In the genomic region with DNA sequence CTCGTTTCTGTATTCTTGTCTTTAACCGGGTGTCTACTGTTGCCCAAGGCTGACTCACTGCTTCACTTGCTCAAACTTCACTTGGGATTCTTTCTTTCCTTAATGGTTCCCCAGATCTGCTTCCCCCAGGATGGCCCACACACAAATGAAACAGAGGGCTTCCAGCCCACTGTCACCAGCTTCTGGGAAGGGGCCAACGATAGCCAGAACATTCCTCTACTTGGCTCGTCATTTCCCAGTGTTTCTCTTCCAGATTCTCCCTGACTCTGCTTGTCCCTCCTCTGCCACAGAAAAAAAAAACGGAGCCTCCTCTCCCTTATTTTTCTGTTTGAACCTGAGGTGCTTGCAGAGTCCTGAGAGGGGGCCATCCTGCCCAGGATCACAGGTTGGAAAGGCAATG, we compare ENCODE assay signal across 12 mouse cellular contexts. TPM values are rescaled to one million over a fixed set of nuclear protein-coding genes. Genes with fewer than 3 reads are reported as not detected.
DNase-seq lines count a peak whose midpoint lies in the region; ATAC-seq and TF ChIP-seq lines count a peak whose summit lies in the region.
"Had no signal": no experiment of that assay in that cellular context is flagged by ENCODE, and none has a peak within 500 bp of the region (broad histone marks: within the 10 kb centered on the region; RNA-seq: fewer than 3 reads in every experiment).

No protein-coding gene starts in this region.

- H3K27ac ChIP-seq in liver, embryonic 11.5 days (ENCODE audit: low read depth, low read length): no peak overlapping the region
- peak overlapping the region; percentile 81 for H3K27ac ChIP-seq in brown adipose tissue, adult 24 weeks (replicated peaks; ENCODE audit: low read depth, low read length)
- H3K27ac ChIP-seq in heart, embryonic 14.5 days (replicated peaks in 1 of 2; ENCODE audit: control insufficient read depth in 1 of 2, insufficient read depth in 1 of 2, low read depth in 2 of 2, low read length in 2 of 2): peak overlapping the region; percentile 86 to 87
- peak overlapping the region; percentile 36; the same call in 1 of the 2 replicates for H3K27ac ChIP-seq in liver, postnatal 0 days (ENCODE audit: low read depth)
- H3K27ac ChIP-seq: forebrain, embryonic 13.5 days; layer of hippocampus, adult 2 months; neural tube, embryonic 13.5 days had no signal

- no peak for ATAC-seq in liver, embryonic 11.5 days (replicated peaks; ENCODE audit: low FRiP score)
- ATAC-seq in heart, embryonic 14.5 days (ENCODE audit: insufficient number of reproducible peaks, insufficient read depth, low FRiP score, low read depth): no peak
- ATAC-seq in liver, postnatal 0 days: no peak
- ATAC-seq: forebrain, embryonic 13.5 days had no signal

- 64% methylated on average over 5 of the region's 5 CpGs for WGBS in liver, embryonic 11.5 days
- whole genome bisulfite sequencing in heart, embryonic 14.5 days: 48% methylated on average over 5 of the region's 5 CpGs
- 65% methylated on average over 5 of the region's 5 CpGs for WGBS in liver, postnatal 0 days (ENCODE audit: insufficient replicate concordance)

- H3K9ac ChIP-seq in liver, embryonic 11.5 days (ENCODE audit: low read depth, low read length): 0 out of 2 replicates have a peak overlapping the region, but pooled peaks have one; percentile 5
- peak overlapping the region; percentile 12 for H3K9ac ChIP-seq in heart, embryonic 14.5 days (ENCODE audit: low read length)
- H3K9ac ChIP-seq in liver, postnatal 0 days (replicated peaks): no peak overlapping the region
- H3K9ac ChIP-seq: forebrain, embryonic 13.5 days; neural tube, embryonic 13.5 days had no signal

- no peak overlapping the region for H3K4me3 ChIP-seq in liver, embryonic 11.5 days (ENCODE audit: low read depth, low read length)
- no peak overlapping the region for H3K4me3 ChIP-seq in brown adipose tissue, adult 24 weeks (ENCODE audit: insufficient read depth, low read depth, low read length)
- H3K4me3 ChIP-seq in heart, embryonic 14.5 days (ENCODE audit: control insufficient read depth in 1 of 2, insufficient read depth in 1 of 2, low read depth in 1 of 2, low read length in 2 of 2): no peak overlapping the region
- H3K4me3 ChIP-seq in liver, postnatal 0 days (ENCODE audit: low read depth, low read length): no peak overlapping the region
- H3K4me3 ChIP-seq: forebrain, embryonic 13.5 days; layer of hippocampus, adult 2 months; neural tube, embryonic 13.5 days had no signal

- TF ChIP-seq CTCF in liver, postnatal 0 days (IDR thresholded peaks at IDR 0.05; ENCODE audit: low read depth): no peak

- TF ChIP-seq EP300 in liver, postnatal 0 days (IDR thresholded peaks at IDR 0.05; ENCODE audit: low read depth): no peak

- no peaks in the 10 kb centered on the region for H3K36me3 ChIP-seq in liver, embryonic 11.5 days (ENCODE audit: control insufficient read depth, insufficient read depth, low read length)
- no peaks in the 10 kb centered on the region for H3K36me3 ChIP-seq in heart, embryonic 14.5 days (ENCODE audit: control insufficient read depth, insufficient read depth, low read length)
- H3K36me3 ChIP-seq in liver, postnatal 0 days (replicated peaks; ENCODE audit: insufficient read depth, low read length): no peaks in the 10 kb centered on the region
- H3K36me3 ChIP-seq: neural tube, embryonic 13.5 days had no signal

- no peaks in the 10 kb centered on the region for H3K9me3 ChIP-seq in liver, embryonic 11.5 days (ENCODE audit: control insufficient read depth, low read length)
- no peaks in the 10 kb centered on the region for H3K9me3 ChIP-seq in heart, embryonic 14.5 days (ENCODE audit: control insufficient read depth, low read length)
- H3K9me3 ChIP-seq in liver, postnatal 0 days (ENCODE audit: low read length): no peaks in the 10 kb centered on the region
- H3K9me3 ChIP-seq: forebrain, embryonic 13.5 days; neural tube, embryonic 13.5 days had no signal

- no peak overlapping the region for H3K4me2 ChIP-seq in liver, embryonic 11.5 days
- H3K4me2 ChIP-seq in heart, embryonic 14.5 days (ENCODE audit: low read length): peak overlapping the region; percentile 40
- H3K4me2 ChIP-seq in liver, postnatal 0 days (ENCODE audit: low read depth, low read length): no peak overlapping the region
- H3K4me2 ChIP-seq: forebrain, embryonic 13.5 days; neural tube, embryonic 13.5 days had no signal

- no peaks in the 10 kb centered on the region; the same call in 1 of the 2 replicates for H3K4me1 ChIP-seq in liver, embryonic 11.5 days (replicated peaks; ENCODE audit: control insufficient read depth, insufficient read depth, low read length)
- peaks cover 33% of the 10 kb centered on the region for H3K4me1 ChIP-seq in brown adipose tissue, adult 24 weeks (ENCODE audit: control insufficient read depth, insufficient read depth, insufficient read length, low read length)
- peaks cover 33 to 40% of the 10 kb centered on the region in 2 experiments for H3K4me1 ChIP-seq in heart, embryonic 14.5 days (ENCODE audit: control insufficient read depth in 2 of 2, insufficient read depth in 2 of 2, low read length in 2 of 2)
- peaks cover 17% of the 10 kb centered on the region for H3K4me1 ChIP-seq in liver, postnatal 0 days (ENCODE audit: insufficient read depth)

- H3K27me3 ChIP-seq in liver, embryonic 11.5 days (replicated peaks; ENCODE audit: control insufficient read depth, insufficient read depth, low read length): peaks cover 23% of the 10 kb centered on the region
- H3K27me3 ChIP-seq in heart, embryonic 14.5 days (ENCODE audit: control insufficient read depth, insufficient read depth, low read length): no peaks in the 10 kb centered on the region
- H3K27me3 ChIP-seq in liver, postnatal 0 days (ENCODE audit: insufficient read depth, low read length): peaks cover 8% of the 10 kb centered on the region; the same call in 1 of the 2 replicates

- no peak for DNase-seq in liver, embryonic 11.5 days (ENCODE audit: low spot score)
- DNase-seq in liver: no peak
- no peak for DNase-seq in liver, postnatal 0 days
- DNase-seq in right cerebral cortex, postnatal 4 days: no peak
- no peak for DNase-seq in frontal cortex, postnatal 25 days (ENCODE audit: low spot score in 2 of 2)
- DNase-seq: cerebellum, postnatal 14 days; right cerebral cortex, postnatal 14 days had no signal

RNA-seq across cellular contexts. Expression of gene Capn2, which starts 1.9 kb away (rescaled TPM):
- polyA plus RNA-seq in liver, embryonic 11.5 days (2014; fragmentation: Nextera tagmentation; extraction: Ambion mirVana): 49.5 and 51.4 TPM in 2 replicates
- 108 and 113 TPM in 2 replicates for polyA plus RNA-seq in brown adipose tissue, adult 24 weeks (2012; ENCODE audit: insufficient read depth, insufficient read length, missing spikeins)
- 71.2 and 76.6 TPM in 2 replicates for polyA plus RNA-seq in heart, embryonic 14.5 days (2014; fragmentation: Nextera tagmentation; extraction: Ambion mirVana)
- 20.6 and 23.6 TPM in 2 replicates for polyA plus RNA-seq in liver, postnatal 0 days (2015; fragmentation: Nextera tagmentation; extraction: Ambion mirVana)

RNA-seq across cellular contexts. Expression of gene Capn8, which starts 45.5 kb away (rescaled TPM):
- not detected in 2 replicates for polyA plus RNA-seq in liver, embryonic 11.5 days (2014; fragmentation: Nextera tagmentation; extraction: Ambion mirVana)
- polyA plus RNA-seq in brown adipose tissue, adult 24 weeks (2012; ENCODE audit: insufficient read depth, insufficient read length, missing spikeins): not detected in 2 replicates
- polyA plus RNA-seq in heart, embryonic 14.5 days (2014; fragmentation: Nextera tagmentation; extraction: Ambion mirVana): not detected in 2 replicates
- polyA plus RNA-seq in liver, postnatal 0 days (2015; fragmentation: Nextera tagmentation; extraction: Ambion mirVana): 0.06 TPM in 1 of 2 replicates, not detected in the other
